Mouse (Mus musculus): ENCODE results near the gene Kif3a.

The Kif3a gene

GRCm38 (mm10) chr11:53651441-53651840, 84.3 kb downstream of the Kif3a start:
- DNase-seq (ENCODE audit: low spot score in 2 of 2): no peak

Measured in frontal cortex, postnatal 14 days (tissue).